Mouse (Mus musculus): ENCODE results near the gene Snx1. TPM values are rescaled to one million over a fixed set of nuclear protein-coding genes. Genes with fewer than 3 reads are reported as not detected.

Snx1 gene
- total and polyA plus RNA-seq, 3 experiments = 83.9 to 189 (median 113) TPM

GRCm38 (mm10) chr9:66126456-66127192, at the start of gene Snx1, which contains the start of gene Ciao2a (continued):
- 0 out of 2 replicates have a peak, but pooled peaks have one; percentile 66 for TF ChIP-seq ZMIZ1 (IDR thresholded peaks at IDR 0.05; ENCODE audit: low read depth, low read length)
- TF ChIP-seq MXI1 (IDR thresholded peaks at IDR 0.05; ENCODE audit: low read depth, low read length) = peak; percentile 95
- no peak for TF ChIP-seq E2F4 (IDR thresholded peaks at IDR 0.05; ENCODE audit: borderline replicate concordance, low read depth, low read length)
- TF ChIP-seq UBTF (IDR thresholded peaks at IDR 0.05; ENCODE audit: borderline replicate concordance, insufficient read depth, low read depth, low read length) = no peak

- TF ChIP-seq POLR2AphosphoS5 (IDR thresholded peaks at IDR 0.05; ENCODE audit: borderline replicate concordance, low read depth, low read length) = no peak
- TF ChIP-seq NRF1 (IDR thresholded peaks at IDR 0.05; ENCODE audit: insufficient read depth, low read depth, low read length, poor library complexity, severe bottlenecking) = no peak
- no peak for TF ChIP-seq JUND (IDR thresholded peaks at IDR 0.05; ENCODE audit: low read depth, low read length)
- TF ChIP-seq MAFK (IDR thresholded peaks at IDR 0.05; ENCODE audit: borderline replicate concordance, low read depth, low read length) = no peak
- no peak for TF ChIP-seq NELFE (IDR thresholded peaks at IDR 0.05; ENCODE audit: low read depth, low read length)
- TF ChIP-seq MXI1 (IDR thresholded peaks at IDR 0.05; ENCODE audit: low read depth, low read length) = no peak
- no peak for TF ChIP-seq UBTF (IDR thresholded peaks at IDR 0.05; ENCODE audit: borderline replicate concordance, insufficient read depth, low read depth, low read length)
- TF ChIP-seq POLR2AphosphoS2 (IDR thresholded peaks at IDR 0.05; ENCODE audit: low read length) = no peak
- TF ChIP-seq GABPA (IDR thresholded peaks at IDR 0.05; ENCODE audit: low read depth, low read length) = no peak
- no peak for TF ChIP-seq CHD1 (IDR thresholded peaks at IDR 0.05; ENCODE audit: low read depth, low read length)
- no peak for TF ChIP-seq RCOR1 (IDR thresholded peaks at IDR 0.05; ENCODE audit: low read depth, low read length)
- TF ChIP-seq ZC3H11A (IDR thresholded peaks at IDR 0.05; ENCODE audit: low read depth, low read length) = no peak
- TF ChIP-seq USF1 (IDR thresholded peaks at IDR 0.05; ENCODE audit: low read depth, low read length) = no peak
- TF ChIP-seq MYB (IDR thresholded peaks at IDR 0.05; ENCODE audit: low read depth, low read length) = no peak
- TF ChIP-seq EP300 (IDR thresholded peaks at IDR 0.05; ENCODE audit: low read depth in 1 of 2, low read length in 2 of 2) = no peak
- TF ChIP-seq ZKSCAN1 (IDR thresholded peaks at IDR 0.05; ENCODE audit: low read depth, low read length) = no peak
- TF ChIP-seq E2F4 (IDR thresholded peaks at IDR 0.05; ENCODE audit: borderline replicate concordance, low read depth, low read length) = no peak
- no peak for TF ChIP-seq RAD21 (IDR thresholded peaks at IDR 0.05; ENCODE audit: low read depth, low read length)
- no peak for TF ChIP-seq BHLHE40 (IDR thresholded peaks at IDR 0.05; ENCODE audit: borderline replicate concordance, low read depth, low read length)
- no peak for DNase-seq (ENCODE audit: low read depth, low spot score)
- H3K36me3 ChIP-seq (ENCODE audit: control insufficient read depth in 1 of 2, insufficient read depth in 2 of 2, low read length in 2 of 2) = peaks cover 0 to 10% of the 10 kb centered on the region in 2 experiments; a peak in 2 of 4 replicates
These were observed 48.6 kb upstream of the Snx1 start for GRCm38 (mm10) chr9:66174985-66175384.

More at GRCm38 (mm10) chr9:66174985-66175384, 48.6 kb upstream of the Snx1 start:
- H3K9ac ChIP-seq (ENCODE audit: control insufficient read depth, low read depth, low read length, poor library complexity, severe bottlenecking) = no peak overlapping the region
- H3K27ac ChIP-seq (ENCODE audit: control insufficient read depth, low read depth, low read length) = no peak overlapping the region
- no peaks in the 10 kb centered on the region for H3K9me3 ChIP-seq (replicated peaks; ENCODE audit: insufficient read depth, low read length)
- no peaks in the 10 kb centered on the region for H3K27me3 ChIP-seq (ENCODE audit: control insufficient read depth in 1 of 2, insufficient read depth in 2 of 2, low read length in 2 of 2)
- no peak overlapping the region for H3K4me3 ChIP-seq (ENCODE audit: control insufficient read depth in 1 of 2, insufficient read depth in 1 of 2, low read depth in 2 of 2, low read length in 2 of 2)
- peaks cover 7% of the 10 kb centered on the region in 2 experiments for H3K4me1 ChIP-seq (ENCODE audit: control insufficient read depth in 1 of 2, insufficient read depth in 2 of 2, low read length in 2 of 2)
- H3K79me2 ChIP-seq (ENCODE audit: control insufficient read depth, insufficient read depth, low read length, poor library complexity) = no peaks in the 10 kb centered on the region
